Mouse (Mus musculus) cerebellum, adult 11-12 months (tissue): ENCODE results near the gene Eif3b.
"Not testable (repeated sequence)": the region's sequence is repeated elsewhere in the genome, so short reads cannot be mapped to it uniquely, and the experiment has no call there.

Experiments used
- DNase-seq: peaks from one replicate; pipeline ENCODE4 v3.0.0; 2022

Eif3b gene

GRCm38 (mm10) chr5:140396166-140396940 lies 22.8 kb upstream of the Eif3b start:
- DNase-seq: no peak

- DNase-seq: no peak
Observed at GRCm38 (mm10) chr5:140402640-140403270, 16.4 kb upstream of the Eif3b start.

GRCm38 (mm10) chr5:140405126-140405525 lies 14.0 kb upstream of the Eif3b start:
- DNase-seq: no peak

GRCm38 (mm10) chr5:140406666-140407065 lies 12.5 kb upstream of the Eif3b start:
- DNase-seq: no peak

GRCm38 (mm10) chr5:140408801-140409200 lies 10.3 kb upstream of the Eif3b start:
- DNase-seq: no peak

- DNase-seq: no peak
Observed at GRCm38 (mm10) chr5:140411339-140411738, 7.8 kb upstream of the Eif3b start.

- DNase-seq: no peak
Observed at GRCm38 (mm10) chr5:140414647-140415046, 4.5 kb upstream of the Eif3b start.

- peak; percentile 25 for DNase-seq
Observed at GRCm38 (mm10) chr5:140418106-140418488, 1.0 kb upstream of the Eif3b start.

GRCm38 (mm10) chr5:140419442-140420080 lies 433 bp downstream of the Eif3b start:
- peak; percentile 27 for DNase-seq

- DNase-seq: no peak
Observed at GRCm38 (mm10) chr5:140420616-140421015, 1.5 kb downstream of the Eif3b start.

- no peak for DNase-seq
Observed at GRCm38 (mm10) chr5:140425016-140425783, 6.1 kb downstream of the Eif3b start.

GRCm38 (mm10) chr5:140439117-140439516 lies 20.0 kb downstream of the Eif3b start:
- not testable (repeated sequence) for DNase-seq

- peak; percentile 46 for DNase-seq
Observed at GRCm38 (mm10) chr5:140441406-140441805, 22.3 kb downstream of the Eif3b start.

- DNase-seq: no peak
Observed at GRCm38 (mm10) chr5:140444012-140444411, 24.9 kb downstream of the Eif3b start.

GRCm38 (mm10) chr5:140445345-140445744 lies 26.2 kb downstream of the Eif3b start, which contains the start of gene Gm4869:
Gene Gm4869 (plus strand): TSS chr5:140445645.
- DNase-seq: no peak

- no peak for DNase-seq
Observed at GRCm38 (mm10) chr5:140446054-140446453, 26.9 kb downstream of the Eif3b start.

- no peak for DNase-seq
Observed at GRCm38 (mm10) chr5:140454488-140454887, 35.4 kb downstream of the Eif3b start.

GRCm38 (mm10) chr5:140455466-140455865 lies 36.3 kb downstream of the Eif3b start:
- no peak for DNase-seq

- DNase-seq: no peak
Observed at GRCm38 (mm10) chr5:140461476-140461875, 42.3 kb downstream of the Eif3b start.

GRCm38 (mm10) chr5:140463151-140463550 lies 44.0 kb downstream of the Eif3b start:
- DNase-seq: not testable (repeated sequence)

- DNase-seq: no peak
Observed at GRCm38 (mm10) chr5:140464943-140465342, 45.8 kb downstream of the Eif3b start.

GRCm38 (mm10) chr5:140472336-140472735 lies 53.2 kb downstream of the Eif3b start:
- no peak for DNase-seq

- DNase-seq: no peak
Observed at GRCm38 (mm10) chr5:140481458-140481857, 62.3 kb downstream of the Eif3b start.
